Mouse (Mus musculus) stomach, embryonic 15.5 days (tissue): ENCODE data around the gene Angel1. TPM values are rescaled to one million over a fixed set of nuclear protein-coding genes. Genes with fewer than 3 reads are reported as not detected.

Experiments
- ATAC-seq: fragments of 200-750 bp; cut with Nextera tagmentation; 2 replicates; pipeline ENCODE4 v1.8.0; 2017; ENCODE audit warnings: low read depth, moderate number of reproducible peaks, moderate TSS enrichment; ENCODE audit not compliant: insufficient read depth, low FRiP score
- H3K27ac ChIP-seq: fragments of 300-500 bp; sonication (generic); 2 replicates; pipeline ENCODE4 v1.5.1; 2015; ENCODE audit warnings: mild to moderate bottlenecking, inconsistent platforms
- H3K27me3 ChIP-seq: fragments of 300-500 bp; sonication (generic); replicated peaks from 2 replicates; pipeline ENCODE4 v1.6.1; 2015; ENCODE audit warnings: inconsistent platforms
- H3K36me3 ChIP-seq: fragments of 300-500 bp; sonication (generic); 2 replicates; pipeline ENCODE4 v1.6.1; 2015; ENCODE audit warnings: inconsistent platforms
- H3K4me1 ChIP-seq: fragments of 300-500 bp; sonication (generic); 2 replicates; pipeline ENCODE4 v1.6.1; 2015; ENCODE audit warnings: inconsistent platforms
- H3K4me2 ChIP-seq: fragments of 300-500 bp; sonication (generic); 2 replicates; pipeline ENCODE4 v1.6.1; 2015; ENCODE audit warnings: mild to moderate bottlenecking, inconsistent platforms
- H3K4me3 ChIP-seq: fragments of 300-500 bp; sonication (generic); replicated peaks from 2 replicates; pipeline ENCODE4 v1.5.1; 2015; ENCODE audit warnings: inconsistent platforms
- H3K9ac ChIP-seq: fragments of 300-500 bp; sonication (generic); 2 replicates; pipeline ENCODE4 v1.6.1; 2015; ENCODE audit warnings: inconsistent platforms
- H3K9me3 ChIP-seq: fragments of 300-500 bp; sonication (generic); 2 replicates; pipeline ENCODE4 v1.6.1; 2016; ENCODE audit warnings: inconsistent platforms
- WGBS: fragments of 180-500 bp; shearing (Covaris S2); methylation state at CpG from one replicate; pipeline ENCODE4 v1.1.7; 2015; 5-methylcytosine and 5-hydroxymethylcytosine counted together
- polyA plus RNA-seq: library from polyadenylated mRNA; unstranded; fragments of >200 nt; fragmentation: Nextera tagmentation; extraction: Ambion mirVana; gene quantifications from 2 replicates; pipeline ENCODE4 v1.2.1, GENCODE M21; 2015

Angel1 gene
- polyA plus RNA-seq, 1 experiment from 2014 or later, result 7.1 TPM

- no peaks in the 10 kb centered on the region for H3K36me3 ChIP-seq
- no peak for ATAC-seq
- H3K9ac ChIP-seq, result no peak overlapping the region
- no peaks in the 10 kb centered on the region for H3K27me3 ChIP-seq
- WGBS, result 90% methylated on average over 2 of the region's 2 CpGs
- no peak overlapping the region for H3K4me2 ChIP-seq
- H3K4me1 ChIP-seq, result no peaks in the 10 kb centered on the region
- no peaks in the 10 kb centered on the region for H3K9me3 ChIP-seq
- H3K4me3 ChIP-seq, result no peak overlapping the region
- no peak overlapping the region for H3K27ac ChIP-seq
These were observed 57.9 kb downstream of the Angel1 start for GRCm38 (mm10) chr12:86668404-86668803.

GRCm38 (mm10) chr12:86665656-86666055, 60.6 kb downstream of the Angel1 start:
- H3K4me1 ChIP-seq, result no peaks in the 10 kb centered on the region
- H3K4me2 ChIP-seq, result no peak overlapping the region
- H3K4me3 ChIP-seq, result no peak overlapping the region
- H3K36me3 ChIP-seq, result no peaks in the 10 kb centered on the region
- no peaks in the 10 kb centered on the region for H3K27me3 ChIP-seq
- H3K27ac ChIP-seq, result no peak overlapping the region
- 56% methylated on average over 3 of the region's 3 CpGs for WGBS
- ATAC-seq, result no peak
- H3K9ac ChIP-seq, result no peak overlapping the region
- H3K9me3 ChIP-seq, result no peaks in the 10 kb centered on the region

- ATAC-seq, result no peak
- 69% methylated on average over 2 of the region's 2 CpGs for WGBS
- H3K27me3 ChIP-seq, result no peaks in the 10 kb centered on the region
- no peak overlapping the region for H3K9ac ChIP-seq
- no peaks in the 10 kb centered on the region for H3K36me3 ChIP-seq
- no peak overlapping the region for H3K27ac ChIP-seq
- H3K4me2 ChIP-seq, result no peak overlapping the region
- H3K9me3 ChIP-seq, result no peaks in the 10 kb centered on the region
- no peak overlapping the region for H3K4me3 ChIP-seq
- H3K4me1 ChIP-seq, result no peaks in the 10 kb centered on the region
These were observed 65.8 kb downstream of the Angel1 start for GRCm38 (mm10) chr12:86660466-86660865.

GRCm38 (mm10) chr12:86659447-86659968, 66.8 kb downstream of the Angel1 start:
- Histone ChIP-seq H3K27ac (no peak overlapping the region), H3K4me3 (no peak overlapping the region), H3K27me3 (no peaks in the 10 kb centered on the region), H3K9me3 (no peaks in the 10 kb centered on the region), H3K4me1 (no peaks in the 10 kb centered on the region), H3K9ac (no peak overlapping the region), H3K4me2 (no peak overlapping the region), H3K36me3 (no peaks in the 10 kb centered on the region)
- no peak for ATAC-seq
- 32% methylated on average over 6 of the region's 6 CpGs for WGBS

- H3K4me3 ChIP-seq, result no peak overlapping the region
- H3K9me3 ChIP-seq, result no peaks in the 10 kb centered on the region
- no peaks in the 10 kb centered on the region for H3K36me3 ChIP-seq
- no peaks in the 10 kb centered on the region for H3K4me1 ChIP-seq
- 44% methylated on average over 4 of the region's 4 CpGs for WGBS
- no peak overlapping the region for H3K9ac ChIP-seq
- H3K4me2 ChIP-seq, result no peak overlapping the region
- ATAC-seq, result peak; percentile 71; the same call in 1 of the 2 replicates
- H3K27ac ChIP-seq, result 0 out of 2 replicates have a peak overlapping the region, but pooled peaks have one; percentile 58
- H3K27me3 ChIP-seq, result no peaks in the 10 kb centered on the region
These were observed 73.7 kb downstream of the Angel1 start for GRCm38 (mm10) chr12:86652570-86653041.

- no peak overlapping the region for H3K4me2 ChIP-seq
- H3K9me3 ChIP-seq, result no peaks in the 10 kb centered on the region
- no peak overlapping the region for H3K4me3 ChIP-seq
- ATAC-seq, result no peak
- H3K9ac ChIP-seq, result no peak overlapping the region
- H3K36me3 ChIP-seq, result no peaks in the 10 kb centered on the region
- H3K27me3 ChIP-seq, result no peaks in the 10 kb centered on the region
- 89% methylated on average over 8 of the region's 8 CpGs for WGBS
- H3K4me1 ChIP-seq, result no peaks in the 10 kb centered on the region
- no peak overlapping the region for H3K27ac ChIP-seq
These were observed 74.9 kb downstream of the Angel1 start for GRCm38 (mm10) chr12:86651301-86651860.

Other genes with a start within 250 kb of the Angel1 start
- 8.7 and 9.7 TPM in 2 replicates for gene Vash1, start 47.8 kb downstream of the Angel1 start, polyA plus RNA-seq
- 0.08 TPM in 1 of 2 replicates, not detected in the other for gene Lrrc74a, start 7.9 kb upstream of the Angel1 start, polyA plus RNA-seq
- 28.4 and 29.3 TPM in 2 replicates for gene Irf2bpl, start 158.3 kb upstream of the Angel1 start, polyA plus RNA-seq
- gene Cipc, start 220.6 kb upstream of the Angel1 start, polyA plus RNA-seq, result 15.4 and 15.7 TPM in 2 replicates